Mouse (Mus musculus) heart, embryonic 12.5 days (tissue): Measurements from ENCODE around the gene Chchd6. TPM values are rescaled to one million over a fixed set of nuclear protein-coding genes. Genes with fewer than 3 reads are reported as not detected.

Experiments used
- ATAC-seq: fragments of 200-750 bp; cut with Nextera tagmentation; 2 replicates; pipeline ENCODE4 v1.8.0; 2017; ENCODE audit warnings: moderate TSS enrichment, moderate library complexity; ENCODE audit not compliant: insufficient number of reproducible peaks, low FRiP score
- H3K27ac ChIP-seq: fragments of 300-500 bp; sonication (generic); 2 replicates; pipeline ENCODE4 v1.5.1; 2016; ENCODE audit warnings: mild to moderate bottlenecking, moderate library complexity; ENCODE audit not compliant: poor library complexity, severe bottlenecking
- H3K27me3 ChIP-seq: fragments of 300-500 bp; sonication (generic); replicated peaks from 2 replicates; pipeline ENCODE4 v1.6.1; 2016; ENCODE audit warnings: mild to moderate bottlenecking, moderate library complexity
- H3K36me3 ChIP-seq: fragments of 300-500 bp; sonication (generic); 2 replicates; pipeline ENCODE4 v1.6.1; 2016; ENCODE audit warnings: mild to moderate bottlenecking, moderate library complexity
- H3K4me1 ChIP-seq: fragments of 300-500 bp; sonication (generic); replicated peaks from 2 replicates; pipeline ENCODE4 v1.6.1; 2016; ENCODE audit warnings: mild to moderate bottlenecking
- H3K4me2 ChIP-seq: fragments of 300-500 bp; sonication (generic); 2 replicates; pipeline ENCODE4 v1.6.1; 2016; ENCODE audit warnings: mild to moderate bottlenecking, moderate library complexity
- H3K4me3 ChIP-seq: fragments of 300-500 bp; sonication (generic); 2 replicates; pipeline ENCODE4 v1.5.1; 2016; ENCODE audit warnings: mild to moderate bottlenecking
- H3K9ac ChIP-seq: fragments of 300-500 bp; sonication (generic); 2 replicates; pipeline ENCODE4 v1.6.1; 2016; ENCODE audit warnings: mild to moderate bottlenecking, moderate library complexity
- H3K9me3 ChIP-seq: fragments of 300-500 bp; sonication (generic); replicated peaks from 2 replicates; pipeline ENCODE4 v1.6.1; 2016; ENCODE audit warnings: mild to moderate bottlenecking, moderate library complexity
- WGBS: fragments of 180-500 bp; shearing (Covaris S2); methylation state at CpG from one replicate; pipeline ENCODE4 v1.1.7; 2016; 5-methylcytosine and 5-hydroxymethylcytosine counted together
- polyA plus RNA-seq: library from polyadenylated mRNA; unstranded; fragments of >200 nt; fragmentation: Nextera tagmentation; extraction: Ambion mirVana; gene quantifications from 2 replicates; pipeline ENCODE4 v1.2.1, GENCODE M21; 2016

Chchd6 gene
- polyA plus RNA-seq, 1 experiment from 2014 or later = 39.7 TPM

DNA sequence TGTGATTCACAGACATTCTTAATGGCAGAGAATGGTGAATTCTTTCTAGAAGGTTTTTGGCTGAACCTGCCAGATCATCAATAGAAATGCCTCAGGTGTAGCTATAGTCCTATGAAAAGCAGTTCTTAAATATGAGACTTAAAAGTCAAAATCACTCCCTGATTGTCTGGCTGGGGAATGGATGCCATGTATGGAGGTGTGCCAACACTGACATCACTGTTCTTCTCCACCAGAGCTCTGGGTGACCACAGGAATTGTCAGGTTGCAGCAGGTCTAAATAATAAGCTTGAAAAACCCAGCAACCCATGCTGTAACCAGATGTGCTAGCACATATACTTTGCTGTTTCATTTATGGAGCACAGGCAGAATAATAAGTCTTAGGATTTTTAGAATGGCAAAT is 87.2 kb downstream of the Chchd6 start:
- Histone ChIP-seq H3K27ac (no peak overlapping the region), H3K4me1 (no peaks in the 10 kb centered on the region), H3K4me2 (no peak overlapping the region), H3K9ac (no peak overlapping the region), H3K27me3 (no peaks in the 10 kb centered on the region), H3K36me3 (no peaks in the 10 kb centered on the region), H3K9me3 (no peaks in the 10 kb centered on the region), H3K4me3 (no peak overlapping the region)
- no peak for ATAC-seq

DNA sequence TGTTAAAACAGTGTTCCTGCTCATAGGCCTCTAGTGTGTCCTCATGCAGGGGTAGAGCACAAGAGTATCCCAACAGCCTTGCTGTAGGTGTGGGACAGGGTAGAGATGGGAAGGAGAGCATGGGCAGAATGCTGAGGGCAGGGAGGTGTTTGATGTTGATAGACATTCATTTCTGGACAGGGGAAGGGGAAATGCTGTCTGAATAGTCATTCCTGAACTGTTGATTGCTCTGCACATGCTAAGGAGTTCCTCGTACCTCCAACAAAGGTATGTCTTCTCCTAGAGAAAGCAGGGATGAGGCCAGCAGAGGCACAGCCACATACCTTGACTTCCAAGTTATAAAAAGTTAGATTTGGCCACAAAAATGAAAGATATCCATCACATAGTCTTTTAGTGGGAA is 95.5 kb downstream of the Chchd6 start:
- 81% methylated on average over 1 of the region's 1 CpGs for WGBS
- H3K36me3 ChIP-seq = no peaks in the 10 kb centered on the region
- H3K27me3 ChIP-seq = no peaks in the 10 kb centered on the region
- peaks cover 20% of the 10 kb centered on the region for H3K4me1 ChIP-seq
- no peak overlapping the region for H3K4me2 ChIP-seq
- H3K9me3 ChIP-seq = no peaks in the 10 kb centered on the region
- no peak overlapping the region for H3K27ac ChIP-seq
- no peak for ATAC-seq
- no peak overlapping the region for H3K9ac ChIP-seq
- H3K4me3 ChIP-seq = no peak overlapping the region

DNA sequence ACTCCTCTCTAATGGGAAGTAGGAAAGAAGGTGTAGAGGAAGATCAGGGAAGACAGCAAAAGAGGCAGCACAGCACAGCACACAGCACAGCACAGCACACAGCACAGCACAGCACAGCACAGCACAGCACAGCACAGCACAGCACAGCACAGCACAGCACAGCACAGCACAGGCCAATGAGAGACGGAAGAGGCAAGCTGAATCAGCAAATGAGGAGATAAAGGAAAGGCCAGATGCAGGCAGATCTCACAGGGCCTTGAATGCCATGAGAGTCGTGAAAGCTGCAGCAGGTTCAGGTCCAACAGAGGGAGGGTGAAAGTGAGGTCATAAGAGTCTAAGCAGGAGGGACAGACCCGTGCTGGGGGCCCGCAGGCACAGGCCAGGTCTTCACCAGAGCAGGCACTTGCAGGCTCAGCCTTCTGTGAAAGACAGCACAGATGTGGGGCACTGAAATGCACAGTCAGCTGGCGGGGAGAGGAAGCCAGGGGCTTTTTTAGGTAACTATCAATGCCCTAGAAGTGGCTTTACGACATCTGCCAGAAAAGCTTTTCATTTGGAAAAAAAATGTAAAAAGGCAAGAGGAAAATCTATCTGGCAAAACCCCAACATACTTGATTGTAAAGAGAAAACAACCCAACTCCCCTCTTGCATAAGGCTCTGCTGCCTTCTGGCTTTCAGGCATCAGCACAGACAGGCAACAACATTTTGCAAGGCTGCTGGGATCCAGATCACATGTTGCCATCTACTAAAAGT is 96.5 kb downstream of the Chchd6 start:
- ATAC-seq = no peak
- 27% methylated on average over 6 of the region's 6 CpGs for WGBS
- Histone ChIP-seq H3K4me2 (no peak overlapping the region), H3K4me1 (peaks cover 20% of the 10 kb centered on the region), H3K4me3 (no peak overlapping the region), H3K27ac (no peak overlapping the region), H3K9ac (no peak overlapping the region), H3K36me3 (no peaks in the 10 kb centered on the region), H3K27me3 (no peaks in the 10 kb centered on the region), H3K9me3 (no peaks in the 10 kb centered on the region)

DNA sequence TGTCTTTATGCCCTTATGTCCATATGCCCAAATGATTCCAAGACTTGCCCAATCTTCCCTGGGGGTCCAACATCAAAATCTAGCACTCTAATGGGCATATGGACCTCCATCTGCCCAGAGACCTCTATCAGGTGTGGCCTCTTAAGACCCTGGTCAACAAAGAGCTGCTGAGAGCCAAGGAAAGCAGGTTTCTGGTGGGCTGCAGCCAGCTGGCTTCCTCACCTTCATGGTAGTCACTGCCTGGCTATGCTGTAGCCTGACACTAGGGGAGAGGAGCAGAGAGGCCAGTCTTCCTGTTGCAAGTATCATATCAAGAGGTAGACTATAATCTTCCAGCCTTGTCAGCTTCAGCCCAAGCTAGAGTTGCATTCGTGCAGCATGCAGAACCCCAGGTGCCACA is 98.5 kb downstream of the Chchd6 start:
- no peak for ATAC-seq
- 77% methylated on average over 1 of the region's 1 CpGs for WGBS
- Histone ChIP-seq H3K4me1 (peaks cover 20% of the 10 kb centered on the region), H3K9ac (no peak overlapping the region), H3K36me3 (no peaks in the 10 kb centered on the region), H3K27me3 (no peaks in the 10 kb centered on the region), H3K4me2 (no peak overlapping the region), H3K9me3 (no peaks in the 10 kb centered on the region), H3K4me3 (no peak overlapping the region), H3K27ac (no peak overlapping the region)

DNA sequence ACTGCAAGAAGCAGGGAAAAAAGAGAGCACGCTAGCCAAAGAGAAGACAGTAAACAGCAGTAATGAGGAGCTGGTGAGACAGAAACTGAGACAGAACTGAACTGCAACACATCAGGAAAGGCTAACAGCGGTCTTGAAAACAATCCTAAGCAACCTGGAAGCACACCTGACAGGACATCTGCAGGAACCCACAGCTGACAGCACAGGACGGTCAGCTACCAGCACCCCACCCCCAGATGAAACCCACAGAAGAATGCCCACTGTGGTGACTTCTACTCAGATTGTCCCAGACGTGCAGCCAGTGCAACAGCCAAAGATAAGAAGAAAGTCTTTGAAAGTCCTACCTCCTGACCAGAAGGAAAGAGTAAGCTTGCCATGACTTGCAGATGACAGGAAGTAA is 103.1 kb downstream of the Chchd6 start:
- no peaks in the 10 kb centered on the region for H3K27me3 ChIP-seq
- ATAC-seq = no peak
- no peak overlapping the region for H3K4me3 ChIP-seq
- H3K36me3 ChIP-seq = no peaks in the 10 kb centered on the region
- 59% methylated on average over 4 of the region's 4 CpGs for WGBS
- H3K9me3 ChIP-seq = no peaks in the 10 kb centered on the region
- no peak overlapping the region for H3K27ac ChIP-seq
- H3K4me2 ChIP-seq = no peak overlapping the region
- H3K4me1 ChIP-seq = peaks cover 6% of the 10 kb centered on the region
- H3K9ac ChIP-seq = no peak overlapping the region

DNA sequence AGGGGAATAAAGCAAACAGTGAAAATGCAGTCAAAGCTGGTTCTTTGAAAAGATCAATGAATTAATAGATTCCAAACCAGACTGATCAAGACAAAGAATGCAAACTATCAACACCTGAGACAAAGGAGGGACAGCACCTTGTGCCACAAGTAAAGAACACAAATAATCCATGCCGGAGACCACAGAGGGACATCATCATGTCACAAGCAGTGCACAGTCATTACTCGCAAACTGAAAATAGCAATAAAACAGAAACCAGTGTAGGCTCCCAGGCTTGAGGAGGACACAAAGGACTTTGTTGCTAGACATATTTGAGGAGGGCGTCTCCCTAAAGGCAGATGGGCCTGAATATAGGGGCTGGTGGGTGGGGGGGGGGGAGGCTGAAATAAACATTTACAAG is 105.1 kb downstream of the Chchd6 start:
- WGBS = 93% methylated on average over 3 of the region's 3 CpGs
- Histone ChIP-seq H3K4me2 (no peak overlapping the region), H3K27me3 (no peaks in the 10 kb centered on the region), H3K27ac (no peak overlapping the region), H3K4me3 (no peak overlapping the region), H3K36me3 (no peaks in the 10 kb centered on the region), H3K9ac (no peak overlapping the region), H3K4me1 (peaks cover 3% of the 10 kb centered on the region; the same call in 1 of the 2 replicates), H3K9me3 (no peaks in the 10 kb centered on the region)
- no peak for ATAC-seq

DNA sequence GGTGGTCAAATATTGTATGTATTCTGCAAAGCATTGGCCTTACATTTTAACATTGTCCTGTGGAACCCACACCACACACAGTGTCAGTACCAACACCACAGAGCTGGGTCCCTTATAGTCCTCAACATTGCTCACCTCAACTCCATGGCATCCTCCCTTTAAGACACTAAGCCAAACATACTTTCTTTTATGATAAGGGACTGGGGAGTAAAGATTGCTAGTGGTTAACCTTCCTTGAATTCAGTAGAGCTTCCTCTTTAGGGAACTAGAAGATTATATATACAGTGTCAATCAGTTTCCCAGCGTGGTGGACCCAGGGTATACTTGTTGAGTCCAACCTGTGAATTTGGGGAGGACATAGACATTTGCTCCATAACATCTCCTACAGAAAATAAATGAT is 105.9 kb downstream of the Chchd6 start:
- ATAC-seq = no peak
- peaks cover 3% of the 10 kb centered on the region; the same call in 1 of the 2 replicates for H3K4me1 ChIP-seq
- no peaks in the 10 kb centered on the region for H3K27me3 ChIP-seq
- no peaks in the 10 kb centered on the region for H3K36me3 ChIP-seq
- no peak overlapping the region for H3K9ac ChIP-seq
- no peak overlapping the region for H3K27ac ChIP-seq
- H3K4me3 ChIP-seq = no peak overlapping the region
- WGBS = 83% methylated on average over 1 of the region's 1 CpGs
- H3K4me2 ChIP-seq = no peak overlapping the region
- no peaks in the 10 kb centered on the region for H3K9me3 ChIP-seq

DNA sequence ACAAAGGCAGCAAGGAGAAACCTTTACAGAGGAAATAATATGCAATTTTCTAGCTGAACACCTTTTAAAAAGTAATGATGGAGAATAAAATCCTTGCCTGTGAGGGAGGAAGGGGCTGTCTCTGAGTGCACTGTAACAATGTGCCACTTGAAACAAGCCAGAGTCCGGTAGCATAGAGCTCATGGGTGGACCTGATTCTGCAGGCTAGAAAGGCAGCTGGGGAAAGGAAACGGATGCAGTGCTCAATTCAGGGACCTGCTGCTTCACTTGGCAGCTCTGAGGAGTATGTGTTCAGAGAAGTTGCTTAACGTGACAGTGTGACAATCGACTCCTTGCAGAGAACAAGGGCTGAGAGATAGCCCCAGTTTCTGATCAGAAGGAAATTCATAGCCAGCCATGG is 109.4 kb downstream of the Chchd6 start:
- 26% methylated on average over 4 of the region's 4 CpGs for WGBS
- H3K27ac ChIP-seq = no peak overlapping the region
- no peak overlapping the region for H3K4me3 ChIP-seq
- ATAC-seq = no peak
- no peak overlapping the region for H3K4me2 ChIP-seq
- peaks cover 3% of the 10 kb centered on the region for H3K4me1 ChIP-seq
- H3K36me3 ChIP-seq = no peaks in the 10 kb centered on the region
- no peaks in the 10 kb centered on the region for H3K9me3 ChIP-seq
- H3K9ac ChIP-seq = no peak overlapping the region
- no peaks in the 10 kb centered on the region for H3K27me3 ChIP-seq

DNA sequence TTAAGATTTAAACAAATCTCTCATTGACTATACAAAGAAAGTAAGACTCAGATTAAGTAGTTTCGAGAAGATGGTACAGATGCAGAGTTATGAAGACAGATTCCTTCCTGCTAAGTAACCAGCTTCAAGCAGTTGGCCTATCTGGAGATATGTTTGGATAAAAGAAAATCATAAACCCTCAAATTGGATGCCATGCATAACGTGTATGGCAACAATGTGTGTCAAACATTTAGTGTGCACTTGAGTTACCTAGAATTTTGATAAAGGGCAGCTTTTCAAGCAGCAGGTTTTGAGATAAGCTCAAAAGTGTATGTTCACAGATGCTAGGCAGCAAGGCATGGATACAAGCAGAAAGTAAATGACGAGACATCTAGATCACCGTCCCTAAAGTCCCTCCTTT is 114.3 kb downstream of the Chchd6 start:
- H3K9me3 ChIP-seq = no peaks in the 10 kb centered on the region
- no peak overlapping the region for H3K9ac ChIP-seq
- no peak overlapping the region for H3K27ac ChIP-seq
- peaks cover 3% of the 10 kb centered on the region for H3K4me1 ChIP-seq
- no peak overlapping the region for H3K4me2 ChIP-seq
- WGBS = 48% methylated on average over 4 of the region's 4 CpGs
- H3K36me3 ChIP-seq = no peaks in the 10 kb centered on the region
- H3K27me3 ChIP-seq = no peaks in the 10 kb centered on the region
- ATAC-seq = no peak
- no peak overlapping the region for H3K4me3 ChIP-seq

DNA sequence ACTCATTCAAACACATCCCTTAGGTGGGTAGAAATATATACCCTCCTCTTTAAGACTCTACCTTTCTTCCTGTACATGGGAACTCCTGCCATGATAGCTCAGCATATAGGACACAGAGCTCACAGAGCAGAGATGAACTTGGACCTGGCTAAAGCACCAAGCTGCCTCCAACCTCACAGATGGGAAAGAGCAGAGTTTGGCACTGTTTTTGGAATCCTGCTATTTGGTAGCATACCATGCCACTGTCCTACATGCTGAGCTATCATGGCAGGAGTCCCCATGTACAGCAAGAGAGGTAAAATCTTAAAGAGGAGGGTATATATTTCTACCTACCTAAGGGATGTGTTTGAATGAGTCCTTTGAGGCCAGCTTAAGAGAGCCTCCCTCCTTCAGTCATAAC is 127.5 kb downstream of the Chchd6 start:
- no peak for ATAC-seq
- Histone ChIP-seq H3K4me3 (no peak overlapping the region), H3K9ac (no peak overlapping the region), H3K9me3 (no peaks in the 10 kb centered on the region), H3K27me3 (no peaks in the 10 kb centered on the region), H3K27ac (no peak overlapping the region), H3K4me1 (peaks cover 21% of the 10 kb centered on the region), H3K36me3 (no peaks in the 10 kb centered on the region), H3K4me2 (no peak overlapping the region)

DNA sequence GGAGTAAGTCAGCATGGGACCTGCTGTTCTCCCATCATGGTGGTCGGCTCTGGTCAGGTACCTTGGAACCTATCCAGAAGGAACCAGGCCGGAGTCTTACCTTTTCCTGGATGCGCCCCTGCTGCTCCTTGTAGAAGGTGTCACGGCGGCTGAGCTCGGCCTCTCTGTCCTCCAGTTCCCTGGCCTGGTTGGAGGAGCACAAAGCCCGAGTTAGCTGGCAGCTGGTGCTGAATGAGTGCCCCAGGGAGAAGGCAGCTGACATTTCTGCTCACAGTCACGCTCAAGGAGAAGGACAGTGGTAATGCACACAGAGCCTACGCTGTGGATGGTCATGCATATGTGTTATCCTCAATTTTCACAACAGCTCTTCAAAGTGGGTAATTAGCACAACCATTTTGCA is 128.2 kb downstream of the Chchd6 start:
- Histone ChIP-seq H3K4me3 (no peak overlapping the region), H3K27me3 (no peaks in the 10 kb centered on the region), H3K27ac (no peak overlapping the region), H3K4me1 (peaks cover 25% of the 10 kb centered on the region), H3K9me3 (no peaks in the 10 kb centered on the region), H3K9ac (no peak overlapping the region), H3K36me3 (no peaks in the 10 kb centered on the region), H3K4me2 (no peak overlapping the region)
- ATAC-seq = no peak
- WGBS = 82% methylated on average over 9 of the region's 9 CpGs

DNA sequence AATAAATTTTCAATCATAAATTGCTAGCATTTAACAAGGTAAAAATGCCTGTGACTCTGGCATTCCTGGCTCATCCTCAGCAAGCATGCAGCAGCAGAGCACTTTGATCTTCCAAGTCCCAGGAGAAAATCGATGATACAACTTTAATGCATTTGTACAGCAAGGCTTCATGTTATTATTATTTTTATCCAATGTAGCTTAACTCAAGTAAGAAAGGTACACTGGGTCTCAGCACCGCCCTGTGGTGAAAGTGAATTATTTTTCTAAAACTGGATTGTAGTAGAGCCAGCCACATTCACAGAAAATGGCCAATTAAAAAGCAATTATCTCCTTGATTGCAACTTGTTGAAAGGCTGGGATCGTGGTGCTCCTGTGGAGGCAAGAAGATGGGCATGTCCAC is 128.6 kb downstream of the Chchd6 start:
- 67% methylated on average over 3 of the region's 3 CpGs for WGBS
- Histone ChIP-seq H3K36me3 (no peaks in the 10 kb centered on the region), H3K27ac (no peak overlapping the region), H3K4me2 (no peak overlapping the region), H3K4me1 (peaks cover 29% of the 10 kb centered on the region), H3K9me3 (no peaks in the 10 kb centered on the region), H3K4me3 (no peak overlapping the region), H3K9ac (no peak overlapping the region), H3K27me3 (no peaks in the 10 kb centered on the region)
- no peak for ATAC-seq
